Mouse (Mus musculus) inflammation-experienced regulatory T-cells, adult 6 months (primary cell): ENCODE measurements around the gene Higd1c. TPM values are rescaled to one million over a fixed set of nuclear protein-coding genes. Genes with fewer than 3 reads are reported as not detected.

Experiments
- polyA plus RNA-seq, 3 experiments: library from polyadenylated mRNA; unstranded; fragments of 100-300 nt; shearing (Covaris generic); gene quantifications; one replicate each; pipeline ENCODE4 v1.2.1; 2017

The Higd1c gene
- polyA plus RNA-seq, 3 experiments from 2014 or later: not detected

Other genes starting within 250 kb of the Higd1c start
- 10 to 100 TPM; 32.1 to 36.0 (median 33.1) TPM for gene Atf1, start 136.7 kb upstream of the Higd1c start, polyA plus RNA-seq
- not detected for gene Tmprss12, start 83.7 kb upstream of the Higd1c start, polyA plus RNA-seq
- gene Mettl7a1, start 60.4 kb upstream of the Higd1c start, polyA plus RNA-seq: 10 to 100 TPM in 1 of 3 experiments, 1 to 10 TPM in 2; 2.3 to 15.1 (median 4.4) TPM
- gene Mettl7a3, start 29.6 kb upstream of the Higd1c start, polyA plus RNA-seq: not detected
- under 1 TPM in 1 of 3 experiments, not detected in 2; 0.36 TPM for gene Methig1, start 11.4 kb upstream of the Higd1c start, polyA plus RNA-seq
- gene Mettl7a2, start 11.3 kb upstream of the Higd1c start, polyA plus RNA-seq: not detected
- under 1 TPM in 2 of 3 experiments, not detected in 1; 0.26 to 0.49 TPM for gene Gm5475, start 57.6 kb downstream of the Higd1c start, polyA plus RNA-seq
- gene Slc11a2, start 60.5 kb downstream of the Higd1c start, polyA plus RNA-seq: 10 to 100 TPM; 20.5 to 30.5 (median 26.7) TPM
- 10 to 100 TPM; 24.6 to 58.8 (median 54.5) TPM for gene Letmd1, start 104.5 kb downstream of the Higd1c start, polyA plus RNA-seq
- gene Csrnp2, start 130.9 kb downstream of the Higd1c start, polyA plus RNA-seq: 1 to 10 TPM in 2 of 3 experiments, under 1 TPM in 1; 0.91 to 1.8 (median 1.5) TPM
- gene Tfcp2, start 187.5 kb downstream of the Higd1c start, polyA plus RNA-seq: 1 to 10 TPM; 3.7 to 8.4 (median 5.6) TPM
- gene Pou6f1, start 235.4 kb downstream of the Higd1c start, polyA plus RNA-seq: 10 to 100 TPM in 2 of 3 experiments, 1 to 10 TPM in 1; 7.4 to 19.8 (median 18.8) TPM